In the genomic region with DNA sequence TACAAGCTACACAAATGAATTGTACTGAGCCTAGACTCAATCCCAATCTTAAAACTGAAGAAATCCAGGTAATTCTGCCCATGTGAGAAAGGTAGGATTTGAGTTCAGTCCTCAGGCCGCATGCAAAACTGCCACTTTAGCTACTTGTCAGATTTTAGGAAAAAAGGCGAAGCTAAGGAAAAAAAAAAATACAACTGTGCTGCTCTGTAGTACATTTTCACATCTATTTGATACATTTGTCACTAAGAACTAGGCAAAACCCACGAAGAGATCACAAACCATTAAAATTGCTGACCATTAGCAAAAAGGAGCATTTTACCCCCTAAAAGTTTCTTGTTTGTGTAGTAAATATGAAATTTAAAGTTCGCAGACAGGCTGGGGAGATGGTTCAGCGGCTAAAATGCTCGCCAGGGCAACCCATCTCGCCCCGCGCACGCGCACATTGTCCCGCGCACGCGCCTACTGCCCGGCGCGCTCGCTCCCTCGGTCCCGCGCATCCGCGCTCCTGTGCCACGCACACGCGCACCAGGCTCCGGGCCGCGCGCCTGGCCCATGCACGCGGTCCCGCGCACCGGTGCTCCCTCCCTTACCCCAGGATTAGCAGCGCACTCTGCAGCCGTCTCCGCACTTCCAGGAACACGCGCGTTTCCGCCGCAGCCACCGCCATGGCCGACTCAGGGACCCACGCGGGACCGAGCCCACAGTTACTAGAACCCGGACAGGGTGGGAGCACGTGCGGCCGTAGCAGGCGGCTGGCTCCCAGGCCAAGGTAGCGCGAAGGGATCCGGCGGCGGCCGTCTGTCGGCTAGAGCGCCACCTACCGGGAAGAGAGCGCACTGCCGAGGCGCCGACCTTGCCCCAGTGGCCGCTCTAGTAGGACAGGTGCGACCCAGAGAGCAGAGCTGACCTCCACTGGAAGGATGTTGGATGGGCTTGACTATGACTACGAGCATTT, we compare ENCODE assay signal across 8 mouse cellular contexts. TPM values are rescaled to one million over a fixed set of nuclear protein-coding genes. Genes with fewer than 3 reads are reported as not detected.
DNase-seq lines count a peak whose midpoint lies in the region; ATAC-seq and TF ChIP-seq lines count a peak whose summit lies in the region.

Gene Ube2cbp (minus strand): TSS at position 800 of the 955 bp plus-strand sequence.

- H3K9ac ChIP-seq in kidney, embryonic 15.5 days, result peak within 1 kb of the TSS; percentile 69
- H3K9ac ChIP-seq in limb, embryonic 15.5 days, result peak within 1 kb of the TSS; percentile 77
- H3K9ac ChIP-seq in midbrain, postnatal 0 days (replicated peaks; ENCODE audit: low read length, poor library complexity, severe bottlenecking), result peak within 1 kb of the TSS; percentile 81

- 2% methylated on average over 70 of the region's 70 CpGs for WGBS in heart, embryonic 10.5 days
- WGBS in kidney, embryonic 15.5 days, result 2% methylated on average over 70 of the region's 70 CpGs
- WGBS in limb, embryonic 15.5 days, result 2% methylated on average over 70 of the region's 70 CpGs
- WGBS in midbrain, postnatal 0 days, result 2% methylated on average over 70 of the region's 70 CpGs

- peak; percentile 85 for ATAC-seq in kidney, embryonic 15.5 days (replicated peaks; ENCODE audit: low FRiP score)
- ATAC-seq in limb, embryonic 15.5 days (ENCODE audit: insufficient number of reproducible peaks, low FRiP score, low TSS enrichment, low read depth), result peak; percentile 80
- ATAC-seq in midbrain, postnatal 0 days (ENCODE audit: low FRiP score), result peak; percentile 86

- peak; percentile 58; the same call in 1 of the 2 replicates for TF ChIP-seq CTCF in embryonic fibroblast, embryonic 13.5 days (IDR thresholded peaks at IDR 0.05; ENCODE audit: borderline replicate concordance, insufficient read depth, low read length)
- TF ChIP-seq CTCF in midbrain, postnatal 0 days (IDR thresholded peaks at IDR 0.05), result peak; percentile 95

- H3K4me2 ChIP-seq in kidney, embryonic 15.5 days, result peak within 1 kb of the TSS; percentile 71
- H3K4me2 ChIP-seq in limb, embryonic 15.5 days, result peak within 1 kb of the TSS; percentile 65
- peak within 1 kb of the TSS; percentile 50 for H3K4me2 ChIP-seq in midbrain, postnatal 0 days (ENCODE audit: low read depth, low read length, poor library complexity, severe bottlenecking)

- no peaks in the 10 kb centered on the region for H3K9me3 ChIP-seq in heart, embryonic 10.5 days
- H3K9me3 ChIP-seq in kidney, embryonic 15.5 days (replicated peaks), result no peaks in the 10 kb centered on the region
- no peaks in the 10 kb centered on the region for H3K9me3 ChIP-seq in limb, embryonic 15.5 days
- H3K9me3 ChIP-seq in midbrain, postnatal 0 days (ENCODE audit: low read length), result no peaks in the 10 kb centered on the region

- no peak within 1 kb of the TSS for H3K27ac ChIP-seq in embryonic fibroblast, embryonic 13.5 days (ENCODE audit: insufficient read depth, low read length)
- H3K27ac ChIP-seq in heart, embryonic 10.5 days, result peak within 1 kb of the TSS; percentile 95
- peak within 1 kb of the TSS; percentile 76 for H3K27ac ChIP-seq in kidney, embryonic 15.5 days
- peak within 1 kb of the TSS; percentile 82 for H3K27ac ChIP-seq in limb, embryonic 15.5 days
- peak within 1 kb of the TSS; percentile 88 for H3K27ac ChIP-seq in midbrain, postnatal 0 days (ENCODE audit: low read depth, low read length)

- H3K36me3 ChIP-seq in heart, embryonic 10.5 days, result no peaks in the 10 kb centered on the region
- no peaks in the 10 kb centered on the region for H3K36me3 ChIP-seq in kidney, embryonic 15.5 days
- no peaks in the 10 kb centered on the region for H3K36me3 ChIP-seq in limb, embryonic 15.5 days
- H3K36me3 ChIP-seq in midbrain, postnatal 0 days (ENCODE audit: insufficient read depth, low read length), result no peaks in the 10 kb centered on the region

- H3K4me1 ChIP-seq in embryonic fibroblast, embryonic 13.5 days (ENCODE audit: control insufficient read depth, insufficient read depth, low read length), result 0 out of 2 replicates have a peak, but pooled peaks cover 2% of the 10 kb centered on the region
- 0 out of 2 replicates have a peak, but pooled peaks cover 3% of the 10 kb centered on the region for H3K4me1 ChIP-seq in heart, embryonic 10.5 days
- H3K4me1 ChIP-seq in kidney, embryonic 15.5 days, result peaks cover 12% of the 10 kb centered on the region
- no peaks in the 10 kb centered on the region; the same call in 1 of the 2 replicates for H3K4me1 ChIP-seq in limb, embryonic 15.5 days
- peaks cover 9% of the 10 kb centered on the region for H3K4me1 ChIP-seq in midbrain, postnatal 0 days (ENCODE audit: insufficient read depth, low read length)

- H3K27me3 ChIP-seq in heart, embryonic 10.5 days (ENCODE audit: insufficient read depth, poor library complexity, severe bottlenecking), result peaks cover 11% of the 10 kb centered on the region
- 0 out of 2 replicates have a peak, but pooled peaks cover 6% of the 10 kb centered on the region for H3K27me3 ChIP-seq in kidney, embryonic 15.5 days
- H3K27me3 ChIP-seq in limb, embryonic 15.5 days, result no peaks in the 10 kb centered on the region
- H3K27me3 ChIP-seq in midbrain, postnatal 0 days (ENCODE audit: insufficient read depth, low read length), result no peaks in the 10 kb centered on the region

- DNase-seq in B cell, adult 2 months, result peak; percentile 90 to 93
- DNase-seq in brain, adult 2 months (ENCODE audit: low read depth, low spot score), result peak; percentile 96
- DNase-seq in heart, embryonic 10.5 days (ENCODE audit: low spot score), result peak; percentile 92
- DNase-seq in midbrain, postnatal 0 days (ENCODE audit: low spot score), result peak; percentile 94
- peak; percentile 90 for DNase-seq in spleen, postnatal 10 days (ENCODE audit: low spot score in 2 of 2)

- peak within 1 kb of the TSS; percentile 48 for H3K4me3 ChIP-seq in embryonic fibroblast, embryonic 13.5 days (ENCODE audit: insufficient read depth, low read length)
- H3K4me3 ChIP-seq in heart, embryonic 10.5 days, result peak within 1 kb of the TSS; percentile 77
- peak within 1 kb of the TSS; percentile 71 for H3K4me3 ChIP-seq in kidney, embryonic 15.5 days (replicated peaks)
- H3K4me3 ChIP-seq in limb, embryonic 15.5 days, result peak within 1 kb of the TSS; percentile 72
- H3K4me3 ChIP-seq in midbrain, postnatal 0 days (ENCODE audit: low read depth, low read length), result peak within 1 kb of the TSS; percentile 68

- TF ChIP-seq POLR2A in embryonic fibroblast, embryonic 13.5 days (IDR thresholded peaks at IDR 0.05; ENCODE audit: low read depth, low read length), result peak; percentile 40; the same call in 1 of the 2 replicates

RNA-seq across cellular contexts. Expression of gene Ube2cbp, which starts in this region (rescaled TPM):
- polyA plus RNA-seq in embryonic fibroblast, embryonic 13.5 days (2011; ENCODE audit: insufficient read length, low read depth, missing spikeins), result 1.1 and 1.8 TPM in 2 replicates
- 5.1 and 6.3 TPM in 2 replicates for polyA plus RNA-seq in heart, embryonic 10.5 days (2016; fragmentation: Nextera tagmentation; extraction: Ambion mirVana)
- 8.8 and 9.0 TPM in 2 replicates for polyA plus RNA-seq in kidney, embryonic 15.5 days (2015; fragmentation: Nextera tagmentation; extraction: Ambion mirVana)
- polyA plus RNA-seq in limb, embryonic 15.5 days (2015; fragmentation: Nextera tagmentation; extraction: Ambion mirVana), result 3.6 and 4.3 TPM in 2 replicates
- 8.4 and 10.3 TPM in 2 replicates for total RNA-seq in midbrain, postnatal 0 days (2014; rRNA removed)
- polyA plus RNA-seq in midbrain, postnatal 0 days (2015; fragmentation: Nextera tagmentation; extraction: Ambion mirVana), result 7.2 and 7.7 TPM in 2 replicates
